Mouse (Mus musculus) liver, embryonic 11.5 days (tissue): ENCODE results near the gene Ttc21a. TPM values are rescaled to one million over a fixed set of nuclear protein-coding genes. Genes with fewer than 3 reads are reported as not detected.

Experiments
- ATAC-seq: fragments of 200-750 bp; cut with Nextera tagmentation; replicated peaks from 2 replicates; pipeline ENCODE4 v1.8.0; 2017; ENCODE audit warnings: moderate number of reproducible peaks, mild to moderate bottlenecking, moderate TSS enrichment, moderate library complexity; ENCODE audit not compliant: low FRiP score
- DNase-seq: peaks from one replicate; pipeline ENCODE4 v3.0.0-alpha.2; 2017; ENCODE audit warnings: low spot score
- H3K27ac ChIP-seq: fragments of 300-500 bp; sonication (generic); 2 replicates; pipeline ENCODE4 v1.5.1; 2014; ENCODE audit warnings: mild to moderate bottlenecking, low read depth, low read length, control low read depth
- H3K27me3 ChIP-seq: fragments of 300-500 bp; sonication (generic); replicated peaks from 2 replicates; pipeline ENCODE4 v1.6.1; 2014; ENCODE audit warnings: low read length, mixed read lengths; ENCODE audit not compliant: control insufficient read depth, insufficient read depth
- H3K36me3 ChIP-seq: fragments of 300-500 bp; sonication (generic); 2 replicates; pipeline ENCODE4 v1.6.1; 2014; ENCODE audit warnings: mild to moderate bottlenecking, low read length, moderate library complexity, mixed read lengths; ENCODE audit not compliant: control insufficient read depth, insufficient read depth
- H3K4me1 ChIP-seq: fragments of 300-500 bp; sonication (generic); replicated peaks from 2 replicates; pipeline ENCODE4 v1.6.1; 2014; ENCODE audit warnings: low read length, mixed read lengths; ENCODE audit not compliant: control insufficient read depth, insufficient read depth
- H3K4me2 ChIP-seq: fragments of 300-500 bp; sonication (generic); 2 replicates; pipeline ENCODE4 v1.6.1; 2014; ENCODE audit warnings: mild to moderate bottlenecking, control low read depth, moderate library complexity
- H3K4me3 ChIP-seq: fragments of 300-500 bp; sonication (generic); 2 replicates; pipeline ENCODE4 v1.5.1; 2014; ENCODE audit warnings: low read depth, low read length, control low read depth
- H3K9ac ChIP-seq: fragments of 300-500 bp; sonication (generic); 2 replicates; pipeline ENCODE4 v1.6.1; 2014; ENCODE audit warnings: low read depth, low read length, control low read depth
- H3K9me3 ChIP-seq: fragments of 300-500 bp; sonication (generic); 2 replicates; pipeline ENCODE4 v1.6.1; 2016; ENCODE audit warnings: low read length, inconsistent platforms, mixed read lengths; ENCODE audit not compliant: control insufficient read depth
- WGBS: fragments of 180-500 bp; shearing (Covaris S2); extraction: QIAGEN DNeasy Blood & Tissue Kit; methylation state at CpG from one replicate; pipeline ENCODE4 v1.1.7; 2014; 5-methylcytosine and 5-hydroxymethylcytosine counted together
- polyA plus RNA-seq: library from polyadenylated mRNA; unstranded; fragments of >200 nt; fragmentation: Nextera tagmentation; extraction: Ambion mirVana; gene quantifications from 2 replicates; pipeline ENCODE4 v1.2.1, GENCODE M21; 2014

Gene Ttc21a
- polyA plus RNA-seq, 1 experiment from 2014 or later: 0.14 TPM

DNA sequence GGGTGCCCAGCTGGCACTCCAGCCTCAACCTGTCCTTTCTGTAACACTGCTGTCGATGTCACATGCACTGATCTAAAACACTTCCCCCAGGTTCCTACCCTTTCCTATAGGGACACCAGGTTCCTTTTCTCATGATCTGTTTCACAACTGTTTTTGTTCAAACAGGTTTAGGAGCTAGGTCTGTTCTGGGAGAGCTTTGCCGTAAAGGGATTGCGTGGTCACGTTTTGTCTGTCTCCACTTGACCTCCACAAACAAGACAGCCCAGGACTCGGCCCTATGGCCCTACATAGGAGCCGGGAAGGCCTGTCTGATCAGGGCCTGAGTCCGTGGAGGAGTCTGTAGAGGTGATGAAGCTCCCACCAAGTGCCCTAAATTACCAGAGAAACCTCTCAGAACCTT is 32.4 kb downstream of the Ttc21a start:
- no peak for DNase-seq
- H3K9ac ChIP-seq: no peak overlapping the region
- H3K27me3 ChIP-seq: no peaks in the 10 kb centered on the region
- H3K4me3 ChIP-seq: no peak overlapping the region
- no peaks in the 10 kb centered on the region for H3K9me3 ChIP-seq
- no peak for ATAC-seq
- H3K4me1 ChIP-seq: no peaks in the 10 kb centered on the region
- 76% methylated on average over 7 of the region's 7 CpGs for WGBS
- H3K4me2 ChIP-seq: no peak overlapping the region
- H3K27ac ChIP-seq: no peak overlapping the region
- H3K36me3 ChIP-seq: peaks cover 7% of the 10 kb centered on the region; the same call in 1 of the 2 replicates

GRCm38 (mm10) chr9:119970221-119970620 is 32.8 kb downstream of the Ttc21a start:
- H3K9ac ChIP-seq: no peak overlapping the region
- H3K27me3 ChIP-seq: no peaks in the 10 kb centered on the region
- no peak; the same call in 1 of the 2 replicates for ATAC-seq
- DNase-seq: no peak
- H3K4me1 ChIP-seq: no peaks in the 10 kb centered on the region
- peaks cover 7% of the 10 kb centered on the region; the same call in 1 of the 2 replicates for H3K36me3 ChIP-seq
- H3K9me3 ChIP-seq: no peaks in the 10 kb centered on the region
- H3K27ac ChIP-seq: no peak overlapping the region
- H3K4me2 ChIP-seq: no peak overlapping the region
- WGBS: 46% methylated on average over 6 of the region's 6 CpGs
- no peak overlapping the region for H3K4me3 ChIP-seq

DNA sequence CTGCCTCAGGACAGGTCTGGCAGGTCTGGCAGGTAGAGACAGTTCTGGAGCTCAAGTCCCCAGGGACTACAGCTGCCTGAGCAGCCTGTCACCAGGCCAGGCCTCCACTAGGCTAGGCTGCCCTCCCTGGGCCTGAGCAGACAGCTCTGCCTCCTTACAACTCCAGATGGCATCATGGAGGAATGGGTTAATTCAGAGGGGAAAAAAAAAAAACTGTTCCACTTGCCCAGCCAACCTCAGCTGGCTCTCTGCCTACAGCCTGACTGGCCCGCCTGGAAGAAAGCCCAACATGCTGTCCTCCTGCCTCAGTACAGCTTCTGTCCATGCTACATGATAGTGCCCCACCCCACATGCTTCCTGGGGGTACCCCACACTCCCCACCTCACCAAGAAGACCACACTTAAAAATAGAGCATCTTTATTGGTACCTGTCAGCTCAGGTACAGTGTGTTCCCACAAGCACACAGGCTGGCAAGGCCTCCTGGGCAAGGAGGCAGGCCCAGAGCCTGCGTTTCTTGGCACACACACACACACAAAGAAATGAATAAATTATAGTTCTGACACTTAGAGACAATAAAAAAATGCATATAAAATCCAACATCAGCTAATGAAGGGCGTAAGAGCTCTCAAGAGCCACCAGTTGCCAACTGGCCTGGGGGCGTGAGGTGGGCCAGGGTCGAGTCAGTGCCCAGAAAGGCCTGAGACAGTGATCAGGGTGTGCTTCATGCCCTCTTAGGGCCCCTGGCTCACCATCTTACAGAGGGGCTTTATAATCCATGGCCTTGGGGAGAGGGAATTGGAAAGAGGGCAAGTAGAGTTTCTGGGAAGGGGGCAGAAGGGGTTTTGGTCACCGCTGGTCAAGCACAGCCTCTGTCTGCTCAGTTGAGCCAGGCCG is 33.6 kb downstream of the Ttc21a start:
- H3K27ac ChIP-seq: no peak overlapping the region
- WGBS: 82% methylated on average over 7 of the region's 7 CpGs
- no peak overlapping the region for H3K4me2 ChIP-seq
- DNase-seq (no peak), ATAC-seq (no peak)
- H3K9me3 ChIP-seq: no peaks in the 10 kb centered on the region
- H3K4me3 ChIP-seq: no peak overlapping the region
- no peak overlapping the region for H3K9ac ChIP-seq
- no peaks in the 10 kb centered on the region for H3K27me3 ChIP-seq
- peaks cover 7% of the 10 kb centered on the region; the same call in 1 of the 2 replicates for H3K36me3 ChIP-seq
- no peaks in the 10 kb centered on the region for H3K4me1 ChIP-seq

GRCm38 (mm10) chr9:119972166-119972565 is 34.8 kb downstream of the Ttc21a start:
- peaks cover 7% of the 10 kb centered on the region for H3K4me1 ChIP-seq
- H3K36me3 ChIP-seq: peaks cover 7% of the 10 kb centered on the region; the same call in 1 of the 2 replicates
- no peak for ATAC-seq
- H3K9me3 ChIP-seq: no peaks in the 10 kb centered on the region
- no peak for DNase-seq
- H3K9ac ChIP-seq: no peak overlapping the region
- no peak overlapping the region for H3K4me3 ChIP-seq
- H3K27me3 ChIP-seq: no peaks in the 10 kb centered on the region
- H3K27ac ChIP-seq: no peak overlapping the region
- 92% methylated on average over 10 of the region's 10 CpGs for WGBS
- no peak overlapping the region for H3K4me2 ChIP-seq

DNA sequence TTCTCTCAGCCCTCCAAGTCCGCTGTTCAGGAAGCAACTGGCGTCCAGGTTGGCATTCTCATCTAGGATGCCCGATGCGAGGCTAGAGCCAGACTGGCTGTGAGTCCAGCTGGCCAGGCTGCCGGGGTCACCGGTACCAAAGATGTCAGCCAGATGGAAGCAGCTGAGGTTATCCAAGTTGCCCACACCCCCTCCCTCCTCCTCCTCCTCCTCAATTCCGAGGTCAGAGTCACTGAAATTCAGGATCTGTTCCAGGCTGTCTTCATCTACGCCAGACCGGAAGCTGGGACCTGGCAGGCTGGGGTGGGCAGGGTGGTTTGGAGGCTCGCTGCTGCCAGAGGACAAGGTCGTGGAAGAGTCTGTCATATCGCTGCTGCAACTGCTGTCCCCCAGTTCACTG is 35.2 kb downstream of the Ttc21a start:
- no peak for DNase-seq
- no peak for ATAC-seq

GRCm38 (mm10) chr9:119973281-119973680 is 35.9 kb downstream of the Ttc21a start:
- no peak overlapping the region for H3K4me3 ChIP-seq
- ATAC-seq (no peak), DNase-seq (no peak)
- 91% methylated on average over 23 of the region's 23 CpGs for WGBS
- no peak overlapping the region for H3K27ac ChIP-seq
- no peak overlapping the region for H3K4me2 ChIP-seq
- H3K9ac ChIP-seq: no peak overlapping the region
- H3K9me3 ChIP-seq: no peaks in the 10 kb centered on the region
- H3K27me3 ChIP-seq: no peaks in the 10 kb centered on the region
- H3K36me3 ChIP-seq: peaks cover 7% of the 10 kb centered on the region; the same call in 1 of the 2 replicates
- peaks cover 19% of the 10 kb centered on the region for H3K4me1 ChIP-seq

More for the DNA sequence above, 35.2 kb downstream of the Ttc21a start:
- peaks cover 12% of the 10 kb centered on the region for H3K4me1 ChIP-seq
- H3K27me3 ChIP-seq: no peaks in the 10 kb centered on the region
- no peaks in the 10 kb centered on the region for H3K9me3 ChIP-seq
- H3K9ac ChIP-seq: no peak overlapping the region
- 87% methylated on average over 12 of the region's 12 CpGs for WGBS
- H3K4me2 ChIP-seq: no peak overlapping the region
- H3K36me3 ChIP-seq: peaks cover 7% of the 10 kb centered on the region; the same call in 1 of the 2 replicates
- no peak overlapping the region for H3K27ac ChIP-seq
- H3K4me3 ChIP-seq: no peak overlapping the region

DNA sequence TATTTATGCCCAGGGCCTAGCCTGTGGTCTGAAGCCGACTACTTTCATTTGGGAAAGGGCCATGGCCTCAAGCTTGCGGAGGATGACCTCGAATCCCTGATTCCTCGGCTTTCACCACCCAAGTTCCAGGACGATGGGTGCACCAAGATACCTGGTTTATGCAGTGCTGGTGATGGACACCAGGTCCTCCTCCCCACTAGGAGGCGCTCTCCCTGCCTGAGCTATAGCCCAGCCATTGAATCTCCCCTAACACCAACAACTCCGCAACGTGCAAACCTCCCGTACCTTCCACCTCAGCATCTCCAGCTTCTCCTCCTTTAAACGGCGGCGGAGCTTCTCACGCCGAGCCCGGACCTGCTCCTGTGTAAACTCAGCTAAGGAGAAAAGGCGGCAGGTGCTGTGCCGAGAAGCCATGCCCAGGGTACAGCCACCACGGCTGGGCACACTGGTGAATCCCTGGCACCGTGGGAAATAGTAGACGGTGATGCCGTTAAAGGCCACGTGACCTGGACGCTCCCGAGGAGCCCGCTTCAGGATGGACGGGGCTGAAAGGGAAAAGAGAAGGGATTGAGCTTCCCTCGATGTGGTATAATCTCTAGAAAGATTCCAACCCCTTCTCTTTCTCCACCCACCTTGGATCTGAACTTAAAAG is 36.6 kb downstream of the Ttc21a start:
- Histone ChIP-seq H3K9me3 (no peaks in the 10 kb centered on the region), H3K27me3 (no peaks in the 10 kb centered on the region), H3K4me1 (peaks cover 24% of the 10 kb centered on the region), H3K36me3 (peaks cover 7% of the 10 kb centered on the region; the same call in 1 of the 2 replicates), H3K4me3 (no peak overlapping the region), H3K4me2 (no peak overlapping the region), H3K27ac (no peak overlapping the region), H3K9ac (no peak overlapping the region)
- DNase-seq (no peak), ATAC-seq (no peak)
- 92% methylated on average over 27 of the region's 27 CpGs for WGBS

- Histone ChIP-seq H3K9me3 (no peaks in the 10 kb centered on the region), H3K27me3 (no peaks in the 10 kb centered on the region), H3K9ac (no peak overlapping the region), H3K36me3 (peaks cover 7% of the 10 kb centered on the region; the same call in 1 of the 2 replicates), H3K4me3 (no peak overlapping the region), H3K4me2 (no peak overlapping the region), H3K27ac (no peak overlapping the region), H3K4me1 (peaks cover 29% of the 10 kb centered on the region)
- 75% methylated on average over 5 of the region's 5 CpGs for WGBS
- DNase-seq (no peak), ATAC-seq (no peak)
Measured at GRCm38 (mm10) chr9:119974609-119975008, 37.2 kb downstream of the Ttc21a start.
